Mouse (Mus musculus) liver, embryonic 13.5 days (tissue): ENCODE data around the gene Erp29. TPM values are rescaled to one million over a fixed set of nuclear protein-coding genes. Genes with fewer than 3 reads are reported as not detected.
A peak's percentile ranks its signal among the peaks of the same experiment; 100 is the strongest.

Source experiments
- ATAC-seq: fragments of 200-750 bp; cut with Nextera tagmentation; 2 replicates; pipeline ENCODE4 v1.8.0; 2017; ENCODE audit warnings: low read depth, mild to moderate bottlenecking, moderate number of reproducible peaks, moderate library complexity
- DNase-seq: peaks from one replicate; pipeline ENCODE4 v3.0.0; 2022
- H3K27ac ChIP-seq: fragments of 300-500 bp; sonication (generic); 2 replicates; pipeline ENCODE4 v1.5.1; 2015; ENCODE audit warnings: moderate library complexity, mild to moderate bottlenecking, inconsistent platforms
- H3K27me3 ChIP-seq: fragments of 300-500 bp; sonication (generic); 2 replicates; pipeline ENCODE4 v1.6.1; 2015; ENCODE audit warnings: mild to moderate bottlenecking, inconsistent platforms
- H3K36me3 ChIP-seq: fragments of 300-500 bp; sonication (generic); 2 replicates; pipeline ENCODE4 v1.6.1; 2015; ENCODE audit warnings: mild to moderate bottlenecking, inconsistent platforms
- H3K4me1 ChIP-seq: fragments of 300-500 bp; sonication (generic); replicated peaks from 2 replicates; pipeline ENCODE4 v1.6.1; 2015; ENCODE audit warnings: inconsistent platforms
- H3K4me2 ChIP-seq: fragments of 300-500 bp; sonication (generic); 2 replicates; pipeline ENCODE4 v1.6.1; 2015; ENCODE audit warnings: inconsistent platforms, mild to moderate bottlenecking, moderate library complexity
- H3K4me3 ChIP-seq: fragments of 300-500 bp; sonication (generic); replicated peaks from 2 replicates; pipeline ENCODE4 v1.5.1; 2015; ENCODE audit warnings: mild to moderate bottlenecking, inconsistent platforms
- H3K9ac ChIP-seq: fragments of 300-500 bp; sonication (generic); 2 replicates; pipeline ENCODE4 v1.6.1; 2015; ENCODE audit warnings: mild to moderate bottlenecking, inconsistent platforms
- H3K9me3 ChIP-seq: fragments of 300-500 bp; sonication (generic); replicated peaks from 2 replicates; pipeline ENCODE4 v1.6.1; 2016; ENCODE audit warnings: inconsistent platforms
- WGBS: fragments of 180-500 bp; shearing (Covaris S2); methylation state at CpG from one replicate; pipeline ENCODE4 v1.1.7; 2015; ENCODE audit not compliant: insufficient replicate concordance; 5-methylcytosine and 5-hydroxymethylcytosine counted together
- polyA plus RNA-seq: library from polyadenylated mRNA; unstranded; fragments of >200 nt; fragmentation: Nextera tagmentation; extraction: Ambion mirVana; gene quantifications from 2 replicates; pipeline ENCODE4 v1.2.1, GENCODE M21; 2015

The Erp29 gene
- polyA plus RNA-seq, 1 experiment from 2014 or later, result 102 TPM

GRCm38 (mm10) chr5:121400064-121400463 lies 52.2 kb downstream of the Erp29 start:
- Histone ChIP-seq H3K4me3 (peak overlapping the region; percentile 92), H3K9ac (peak overlapping the region; percentile 90), H3K4me2 (peak overlapping the region; percentile 96), H3K27ac (peak overlapping the region; percentile 29; the same call in 1 of the 2 replicates), H3K4me1 (peaks cover 75% of the 10 kb centered on the region), H3K36me3 (peaks cover 46% of the 10 kb centered on the region), H3K9me3 (no peaks in the 10 kb centered on the region), H3K27me3 (no peaks in the 10 kb centered on the region)
- DNase-seq, result no peak
- WGBS, result 36% methylated on average over 5 of the region's 5 CpGs
- no peak for ATAC-seq

- Histone ChIP-seq H3K4me1 (peaks cover 73% of the 10 kb centered on the region), H3K27me3 (no peaks in the 10 kb centered on the region), H3K27ac (peak overlapping the region; percentile 29; the same call in 1 of the 2 replicates), H3K4me2 (peak overlapping the region; percentile 96), H3K4me3 (peak overlapping the region; percentile 92), H3K36me3 (peaks cover 45% of the 10 kb centered on the region), H3K9me3 (0 out of 2 replicates have a peak, but pooled peaks cover 2% of the 10 kb centered on the region), H3K9ac (peak overlapping the region; percentile 90)
- DNase-seq (no peak), ATAC-seq (no peak)
- WGBS, result 54% methylated on average over 5 of the region's 5 CpGs
These were observed 52.8 kb downstream of the Erp29 start for GRCm38 (mm10) chr5:121399540-121399939.

GRCm38 (mm10) chr5:121398965-121399462 lies 53.3 kb downstream of the Erp29 start:
- peak overlapping the region; percentile 96 for H3K4me2 ChIP-seq
- 0 out of 2 replicates have a peak, but pooled peaks cover 3% of the 10 kb centered on the region for H3K9me3 ChIP-seq
- H3K9ac ChIP-seq, result peak overlapping the region; percentile 90
- DNase-seq (no peak), ATAC-seq (no peak)
- WGBS, result 25% methylated on average over 9 of the region's 9 CpGs
- H3K4me1 ChIP-seq, result peaks cover 70% of the 10 kb centered on the region
- peak overlapping the region; percentile 92 for H3K4me3 ChIP-seq
- no peaks in the 10 kb centered on the region for H3K27me3 ChIP-seq
- peak overlapping the region; percentile 74; the same call in 1 of the 2 replicates for H3K27ac ChIP-seq
- peaks cover 42% of the 10 kb centered on the region for H3K36me3 ChIP-seq

- ATAC-seq (peak; percentile 68), DNase-seq (no peak)
- Histone ChIP-seq H3K27me3 (no peaks in the 10 kb centered on the region), H3K4me2 (peak overlapping the region; percentile 96), H3K4me3 (peak overlapping the region; percentile 92), H3K9ac (peak overlapping the region; percentile 90), H3K9me3 (0 out of 2 replicates have a peak, but pooled peaks cover 3% of the 10 kb centered on the region), H3K27ac (peak overlapping the region; percentile 74), H3K4me1 (peaks cover 63% of the 10 kb centered on the region), H3K36me3 (peaks cover 36% of the 10 kb centered on the region)
- under 1% methylated on average over 67 of the region's 67 CpGs for WGBS
These were observed 54.0 kb downstream of the Erp29 start for GRCm38 (mm10) chr5:121398146-121398964.

GRCm38 (mm10) chr5:121397187-121398145 lies 54.8 kb downstream of the Erp29 start, which contains the start of gene Naa25:
Gene Naa25 (plus strand): TSS chr5:121397936.
- peaks cover 55% of the 10 kb centered on the region for H3K4me1 ChIP-seq
- H3K4me3 ChIP-seq, result peak within 1 kb of the TSS; percentile 92
- H3K27ac ChIP-seq, result peak within 1 kb of the TSS; percentile 96
- DNase-seq (peak; percentile 92), ATAC-seq (peak; percentile 92)
- H3K9ac ChIP-seq, result peak within 1 kb of the TSS; percentile 90
- H3K4me2 ChIP-seq, result peak within 1 kb of the TSS; percentile 96
- peaks cover 27% of the 10 kb centered on the region for H3K36me3 ChIP-seq
- H3K9me3 ChIP-seq, result 0 out of 2 replicates have a peak, but pooled peaks cover 3% of the 10 kb centered on the region
- 7% methylated on average over 53 of the region's 53 CpGs for WGBS
- no peaks in the 10 kb centered on the region for H3K27me3 ChIP-seq

GRCm38 (mm10) chr5:121395621-121396020 lies 56.7 kb downstream of the Erp29 start:
- H3K27ac ChIP-seq, result no peak overlapping the region

GRCm38 (mm10) chr5:121393402-121393801 lies 58.9 kb downstream of the Erp29 start:
- Histone ChIP-seq H3K9me3 (0 out of 2 replicates have a peak, but pooled peaks cover 3% of the 10 kb centered on the region), H3K27me3 (no peaks in the 10 kb centered on the region), H3K4me3 (no peak overlapping the region), H3K4me2 (no peak overlapping the region), H3K4me1 (peaks cover 16% of the 10 kb centered on the region), H3K36me3 (no peaks in the 10 kb centered on the region), H3K27ac (no peak overlapping the region), H3K9ac (no peak overlapping the region)
- 76% methylated on average over 3 of the region's 3 CpGs for WGBS
- DNase-seq, result no peak
- ATAC-seq, result no peak

More at GRCm38 (mm10) chr5:121395621-121396020, 56.7 kb downstream of the Erp29 start:
- no peak overlapping the region for H3K4me2 ChIP-seq
- DNase-seq (no peak), ATAC-seq (no peak)
- 74% methylated on average over 5 of the region's 5 CpGs for WGBS
- H3K4me3 ChIP-seq, result no peak overlapping the region
- no peaks in the 10 kb centered on the region for H3K27me3 ChIP-seq
- peaks cover 37% of the 10 kb centered on the region for H3K4me1 ChIP-seq
- no peak overlapping the region for H3K9ac ChIP-seq
- H3K36me3 ChIP-seq, result peaks cover 9% of the 10 kb centered on the region
- H3K9me3 ChIP-seq, result 0 out of 2 replicates have a peak, but pooled peaks cover 3% of the 10 kb centered on the region

GRCm38 (mm10) chr5:121392667-121393380 lies 59.5 kb downstream of the Erp29 start:
- H3K4me3 ChIP-seq, result no peak overlapping the region
- H3K4me2 ChIP-seq, result no peak overlapping the region
- no peak overlapping the region for H3K27ac ChIP-seq
- 0 out of 2 replicates have a peak, but pooled peaks cover 3% of the 10 kb centered on the region for H3K9me3 ChIP-seq
- DNase-seq, result no peak
- peaks cover 16% of the 10 kb centered on the region for H3K4me1 ChIP-seq
- no peaks in the 10 kb centered on the region for H3K27me3 ChIP-seq
- H3K36me3 ChIP-seq, result no peaks in the 10 kb centered on the region
- no peak for ATAC-seq
- WGBS, result 52% methylated on average over 16 of the region's 16 CpGs
- H3K9ac ChIP-seq, result no peak overlapping the region

- Histone ChIP-seq H3K36me3 (no peaks in the 10 kb centered on the region), H3K4me2 (no peak overlapping the region), H3K9ac (no peak overlapping the region), H3K9me3 (0 out of 2 replicates have a peak, but pooled peaks cover 3% of the 10 kb centered on the region), H3K27ac (no peak overlapping the region), H3K4me3 (no peak overlapping the region), H3K27me3 (no peaks in the 10 kb centered on the region), H3K4me1 (peaks cover 25% of the 10 kb centered on the region)
- DNase-seq (no peak), ATAC-seq (no peak)
These were observed 62.6 kb downstream of the Erp29 start for GRCm38 (mm10) chr5:121389691-121390090.

- H3K4me3 ChIP-seq, result no peak overlapping the region
- H3K4me1 ChIP-seq, result peaks cover 31% of the 10 kb centered on the region
- WGBS, result 62% methylated on average over 7 of the region's 7 CpGs
- DNase-seq (no peak), ATAC-seq (no peak)
- H3K27ac ChIP-seq, result no peak overlapping the region
- no peaks in the 10 kb centered on the region for H3K9me3 ChIP-seq
- H3K36me3 ChIP-seq, result no peaks in the 10 kb centered on the region
- H3K9ac ChIP-seq, result no peak overlapping the region
- H3K4me2 ChIP-seq, result no peak overlapping the region
- H3K27me3 ChIP-seq, result no peaks in the 10 kb centered on the region
These were observed 63.2 kb downstream of the Erp29 start for GRCm38 (mm10) chr5:121389106-121389505.
